Mouse (Mus musculus): ENCODE data around the gene Entpd1. TPM values are rescaled to one million over a fixed set of nuclear protein-coding genes. Genes with fewer than 3 reads are reported as not detected.

The Entpd1 gene
- polyA plus RNA-seq (2014; fragmentation: Illumina TruSeq; extraction: RNeasy Lipid Tissue Mini Kit (QIAGEN cat#74804); ENCODE audit: low read depth, low replicate concordance), result 29.5 TPM

GRCm38 (mm10) chr19:40611830-40612506 lies at the start of gene Entpd1, which contains the start of gene Tctn3:
Gene Entpd1 (plus strand): TSS chr19:40612366.
Gene Tctn3 (minus strand): TSS chr19:40612233.

GRCm38 (mm10) chr19:40588293-40588654 lies 23.9 kb upstream of the Entpd1 start, which contains the start of gene Aldh18a1:
Gene Aldh18a1 (minus strand): TSS chr19:40588463.

GRCm38 (mm10) chr19:40748559-40748958 lies 136.4 kb downstream of the Entpd1 start, which contains the start of gene Cc2d2b:
Gene Cc2d2b (plus strand): TSS chr19:40748753.

Other genes starting within 250 kb of the Entpd1 start
- gene Sorbs1, start 98.6 kb upstream of the Entpd1 start, polyA plus RNA-seq (2014; fragmentation: Illumina TruSeq; extraction: RNeasy Lipid Tissue Mini Kit (QIAGEN cat#74804); ENCODE audit: low read depth, low replicate concordance), result 169 TPM
- gene Aldh18a1, start 23.9 kb upstream of the Entpd1 start, polyA plus RNA-seq (2014; fragmentation: Illumina TruSeq; extraction: RNeasy Lipid Tissue Mini Kit (QIAGEN cat#74804); ENCODE audit: low read depth, low replicate concordance), result 5.1 TPM
- gene Tctn3, start 133 bp upstream of the Entpd1 start, polyA plus RNA-seq (2014; fragmentation: Illumina TruSeq; extraction: RNeasy Lipid Tissue Mini Kit (QIAGEN cat#74804); ENCODE audit: low read depth, low replicate concordance), result 3.7 TPM
- not detected for gene Cc2d2b, start 136.4 kb downstream of the Entpd1 start, polyA plus RNA-seq (2014; fragmentation: Illumina TruSeq; extraction: RNeasy Lipid Tissue Mini Kit (QIAGEN cat#74804); ENCODE audit: low read depth, low replicate concordance)
- 6.9 TPM for gene Ccnj, start 218.9 kb downstream of the Entpd1 start, polyA plus RNA-seq (2014; fragmentation: Illumina TruSeq; extraction: RNeasy Lipid Tissue Mini Kit (QIAGEN cat#74804); ENCODE audit: low read depth, low replicate concordance)